Mouse (Mus musculus): ENCODE data around the gene Olfr1462.

Olfr1462 gene

DNA sequence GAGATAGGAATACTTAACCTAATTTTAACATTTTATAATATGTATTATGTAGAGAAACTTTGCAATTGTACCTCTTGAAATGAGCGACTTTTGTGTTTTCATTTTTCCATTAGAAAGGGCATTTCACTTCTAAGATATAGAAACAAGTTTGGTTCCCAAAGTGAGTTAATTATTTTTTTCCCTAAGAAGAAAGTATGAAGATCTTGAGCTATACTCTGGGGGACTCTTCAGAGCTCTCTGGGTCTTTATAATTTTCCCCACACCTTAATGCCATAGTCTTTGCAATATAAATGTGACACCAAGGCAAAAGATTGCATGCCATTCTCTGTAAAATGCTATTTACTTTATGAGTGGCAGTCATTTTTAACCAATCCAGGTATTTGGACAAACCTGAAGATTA is at the start of gene Olfr1462:
Gene Olfr1462 (plus strand): TSS at position 301 of the 400 bp plus-strand sequence.
- DNase-seq = no peak

DNA sequence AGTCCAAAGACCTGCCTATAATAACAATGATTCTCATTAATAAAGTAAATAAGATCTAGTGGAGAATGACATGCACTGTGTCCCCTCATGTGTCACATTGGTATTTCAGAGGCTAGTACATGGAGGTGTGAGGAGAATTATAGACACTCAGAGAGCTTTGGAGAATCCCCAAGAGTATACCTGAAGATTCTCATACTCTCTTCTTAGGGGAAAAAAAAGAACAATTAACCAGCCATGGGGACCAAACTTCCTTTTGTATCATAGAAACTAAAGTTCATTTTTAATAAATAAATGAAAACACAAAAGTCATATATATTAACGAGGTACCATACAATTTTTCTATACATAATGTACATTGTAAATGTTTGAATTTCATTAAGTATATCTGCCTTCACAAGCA is 36.1 kb upstream of the Olfr1462 start, which contains the start of gene Olfr1459:
Gene Olfr1459 (minus strand): TSS at position 101 of the 400 bp plus-strand sequence.
- no peak for DNase-seq

GRCm38 (mm10) chr19:13162700-13163099 is 22.8 kb upstream of the Olfr1462 start, which contains the start of gene Olfr1461:
Gene Olfr1461, plus strand, starts transcription at chr19:13163000.
- no peak for DNase-seq

DNA sequence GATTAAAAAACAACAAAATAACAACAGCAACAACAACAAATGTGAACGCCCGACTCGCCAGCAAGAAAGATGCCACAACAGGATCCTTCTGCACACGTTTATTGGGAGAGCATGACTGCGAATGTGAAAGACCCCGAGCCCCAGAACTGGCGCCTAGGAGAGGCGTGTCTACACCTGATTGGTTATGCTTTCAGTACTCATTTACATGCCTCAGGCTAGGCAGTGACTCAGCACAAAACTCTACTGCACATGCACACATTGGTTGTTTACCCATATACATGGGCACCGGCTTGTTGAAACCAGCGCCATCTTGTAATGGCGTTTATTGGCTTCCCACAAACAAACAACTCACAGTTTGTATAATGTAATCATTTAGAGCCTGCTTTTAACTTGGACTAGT is 36.1 kb downstream of the Olfr1462 start:
- no peak for DNase-seq

DNA sequence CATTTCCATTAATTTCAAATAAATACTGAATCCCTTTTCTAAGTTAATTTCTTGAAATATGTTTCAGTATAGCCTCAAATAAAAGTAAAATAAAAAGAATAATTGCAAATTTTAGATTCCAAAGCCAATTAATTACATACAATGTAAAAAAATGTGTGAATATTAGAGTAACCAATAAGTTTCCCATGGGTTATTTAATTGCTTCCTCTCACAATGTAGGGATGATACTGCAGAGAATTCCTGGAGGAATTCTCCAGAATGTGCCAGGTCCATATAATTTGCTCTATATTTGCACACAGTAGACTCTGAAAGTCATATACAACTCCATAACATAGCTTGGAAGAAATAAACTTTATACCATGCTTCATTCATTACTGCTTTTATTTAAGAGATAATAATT is 45.5 kb downstream of the Olfr1462 start, which contains the start of gene Olfr1463:
Gene Olfr1463 (plus strand): TSS at position 301 of the 400 bp plus-strand sequence.
- no peak for DNase-seq
